Mouse (Mus musculus): ENCODE data around the gene Ccdc187.

Gene Ccdc187

DNA sequence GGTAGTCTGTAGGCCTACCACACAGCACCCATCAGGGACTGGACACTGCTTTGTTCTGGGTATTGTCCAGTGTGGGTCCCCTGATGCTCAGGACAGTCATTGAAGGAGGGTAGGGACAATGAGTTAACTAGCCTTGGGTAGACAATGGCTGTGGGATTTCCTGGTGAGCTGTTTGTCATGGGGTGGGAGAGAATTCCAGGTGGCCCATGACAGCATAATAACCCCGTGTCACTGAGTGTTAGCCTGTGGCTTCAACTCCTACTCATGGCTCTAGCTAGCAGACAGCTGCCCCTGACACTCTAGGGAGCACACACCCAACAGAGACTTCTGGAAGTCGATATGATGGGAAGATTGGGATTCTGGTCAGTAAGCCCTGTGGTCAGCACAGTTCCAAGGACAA, at the start of gene Ccdc187:
Ccdc187 (minus strand) TSS at position 101 of the 400 bp plus-strand sequence.
- no peak for DNase-seq (ENCODE audit: low spot score)

DNA sequence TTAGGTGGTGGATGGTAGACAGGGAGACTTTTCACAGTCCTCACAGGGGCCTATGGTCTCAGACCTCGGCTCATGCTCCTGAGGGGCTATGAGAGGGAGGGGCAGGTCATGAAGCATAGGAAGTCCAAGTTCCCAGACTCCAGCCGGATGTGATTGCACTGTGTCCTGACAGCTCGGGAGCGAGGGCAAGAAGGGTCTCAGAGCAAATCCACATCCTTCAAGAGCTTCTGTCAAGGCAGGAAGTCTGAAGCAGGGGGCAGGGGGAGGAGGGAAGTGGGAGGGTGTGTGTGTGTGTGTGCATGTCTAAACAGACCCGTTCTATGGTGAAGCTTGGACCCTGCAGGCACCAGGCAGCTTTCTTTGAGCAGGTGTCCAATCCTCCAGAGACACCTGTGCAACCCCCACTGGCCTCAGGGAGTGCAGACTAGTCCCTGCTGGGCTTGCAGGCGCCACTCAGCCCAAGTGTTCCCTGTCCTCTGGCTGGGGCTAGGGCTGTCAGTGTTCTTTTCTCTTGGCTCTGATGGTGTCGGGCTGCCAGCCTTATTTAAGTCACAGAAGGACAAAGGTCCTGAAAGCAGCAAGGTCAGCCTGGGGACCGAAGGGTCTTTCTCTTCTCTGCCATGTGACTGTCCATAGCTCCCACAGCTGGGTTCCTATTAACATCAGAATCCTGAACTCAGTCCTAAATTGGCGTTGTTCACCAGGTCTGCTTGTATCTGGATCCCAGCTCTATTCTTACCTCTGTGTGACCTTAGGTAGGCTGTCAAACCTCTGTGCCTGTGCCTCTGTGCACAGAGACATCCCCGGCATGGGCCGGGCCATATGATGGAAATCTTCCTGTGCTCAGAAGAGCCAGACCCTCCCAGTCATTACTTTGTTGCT, 48.5 kb upstream of the Ccdc187 start:
- DNase-seq (ENCODE audit: low spot score) = no peak

DNA sequence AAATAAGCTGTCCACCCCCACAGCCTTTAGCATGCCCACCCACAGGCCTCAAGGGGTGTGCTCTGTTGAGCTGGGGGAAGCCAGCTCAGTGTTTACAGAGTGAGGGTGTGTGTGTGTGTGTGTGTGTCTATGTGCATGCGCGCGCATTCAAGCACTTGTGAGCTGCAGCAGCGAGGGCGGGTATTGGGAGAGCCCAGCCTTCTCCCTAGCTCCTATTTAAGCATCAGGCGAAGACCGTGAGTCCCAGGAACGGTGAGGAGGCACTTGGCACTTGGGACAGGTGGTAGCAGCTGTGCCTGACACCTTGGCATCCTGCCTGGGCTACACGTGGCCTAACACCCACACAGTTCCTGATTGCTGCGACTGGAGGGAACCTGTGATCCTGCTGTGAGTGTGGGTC, 47.7 kb upstream of the Ccdc187 start:
- DNase-seq (ENCODE audit: low spot score) = no peak

DNA sequence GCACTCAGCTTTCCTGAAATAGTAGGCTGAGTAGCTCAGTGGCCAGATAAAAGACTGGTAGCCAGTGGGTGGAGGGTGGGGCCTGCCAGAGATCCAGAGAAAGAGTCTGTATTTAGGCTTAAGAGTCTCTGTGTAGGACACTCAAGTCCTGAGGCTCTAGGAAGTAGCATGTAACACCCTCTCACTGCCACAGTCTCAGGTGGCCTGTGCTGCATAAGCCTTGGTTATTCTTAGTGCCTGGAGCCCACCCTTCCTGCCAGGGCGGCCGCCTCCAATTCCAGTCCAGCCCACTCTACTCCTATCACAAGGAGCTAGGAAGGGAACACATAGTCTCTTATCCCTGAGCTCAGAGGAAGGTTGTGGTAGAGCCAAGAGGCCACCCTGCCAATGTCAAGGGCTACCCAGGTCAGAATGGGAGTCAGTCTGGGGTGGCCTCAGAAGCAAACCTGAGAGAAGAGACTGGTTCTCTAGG, 47.2 kb upstream of the Ccdc187 start:
- DNase-seq (ENCODE audit: low spot score) = no peak

DNA sequence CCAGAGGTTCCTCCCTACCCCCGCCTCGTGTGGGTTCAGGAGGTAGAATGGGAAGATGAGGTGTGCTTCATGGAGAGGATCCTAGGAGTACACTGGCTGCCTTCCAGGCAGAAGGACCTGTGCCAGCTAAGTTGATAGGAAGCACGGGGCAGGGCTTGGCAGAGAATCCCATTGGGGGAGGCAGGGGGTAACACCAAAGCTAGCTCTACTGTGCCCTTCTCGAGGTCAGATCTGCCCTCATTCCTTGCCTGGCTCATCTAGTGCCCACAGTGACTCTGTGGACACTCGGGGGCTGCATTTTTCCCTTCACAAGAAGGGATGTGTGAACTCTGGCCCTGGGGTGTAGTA, 44.8 kb upstream of the Ccdc187 start:
- DNase-seq (ENCODE audit: low spot score) = no peak

DNA sequence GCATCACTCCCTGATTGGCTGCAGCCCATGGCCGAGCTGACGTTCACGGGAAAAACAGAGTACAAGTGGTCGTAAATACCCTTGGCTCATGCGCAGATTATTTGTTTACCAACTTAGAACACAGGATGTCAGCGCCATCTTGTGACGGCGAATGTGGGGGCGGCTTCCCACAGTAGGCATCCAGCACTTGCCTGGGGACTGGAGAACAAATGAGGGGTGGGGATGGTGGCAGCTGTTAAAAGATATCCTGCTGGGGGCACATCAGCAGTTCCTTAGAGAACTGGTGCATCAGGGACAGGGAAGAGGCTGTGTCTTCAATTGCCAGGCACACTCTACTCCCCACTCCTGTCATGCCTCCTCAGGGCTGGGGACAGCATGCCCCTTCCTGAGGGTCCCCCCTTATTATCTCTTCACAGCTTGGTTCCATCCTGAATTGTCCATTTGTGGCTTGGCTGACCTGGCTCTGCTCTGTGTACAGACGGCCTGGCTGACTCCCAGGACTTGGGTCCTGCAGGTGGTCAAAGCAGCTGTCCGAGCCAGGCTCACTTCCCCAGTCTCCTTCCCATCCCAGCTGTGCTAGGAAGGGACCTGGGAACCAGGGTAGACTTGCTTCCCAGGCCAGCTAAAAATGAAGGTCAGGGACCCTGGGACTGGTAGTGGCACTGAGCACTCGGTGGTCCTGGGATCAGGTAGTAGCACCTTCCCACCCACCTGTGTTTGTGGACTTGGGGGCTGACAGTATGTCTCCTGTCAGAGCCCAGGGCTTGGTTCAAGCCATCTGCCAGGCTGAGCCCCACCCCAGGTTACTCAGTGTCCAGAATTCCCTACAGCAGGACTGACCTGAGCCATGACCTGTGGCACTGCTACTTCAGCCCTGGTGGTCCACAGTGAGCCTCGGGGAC, 44.2 kb upstream of the Ccdc187 start:
- DNase-seq (ENCODE audit: low spot score) = no peak

DNA sequence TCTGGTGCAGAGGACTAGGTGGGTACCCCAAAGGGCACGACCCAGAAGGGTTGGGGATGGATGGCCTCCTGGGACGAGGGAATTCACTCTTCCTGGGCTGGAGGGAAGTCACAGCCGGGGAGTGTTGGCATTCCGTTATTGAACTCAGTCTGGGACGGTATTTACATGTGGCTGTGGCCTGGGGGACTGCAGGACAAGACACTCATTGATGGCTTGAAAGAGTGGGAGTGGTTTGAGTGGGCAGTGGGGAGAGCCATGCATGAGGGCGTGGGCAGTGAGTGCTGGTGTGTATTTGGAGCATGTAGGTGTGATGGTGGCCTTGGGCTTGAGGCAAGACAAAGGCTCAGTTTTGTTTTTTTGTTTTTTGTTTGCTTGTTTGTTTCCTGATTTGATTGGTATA, 36.3 kb upstream of the Ccdc187 start:
- DNase-seq (ENCODE audit: low spot score) = no peak

DNA sequence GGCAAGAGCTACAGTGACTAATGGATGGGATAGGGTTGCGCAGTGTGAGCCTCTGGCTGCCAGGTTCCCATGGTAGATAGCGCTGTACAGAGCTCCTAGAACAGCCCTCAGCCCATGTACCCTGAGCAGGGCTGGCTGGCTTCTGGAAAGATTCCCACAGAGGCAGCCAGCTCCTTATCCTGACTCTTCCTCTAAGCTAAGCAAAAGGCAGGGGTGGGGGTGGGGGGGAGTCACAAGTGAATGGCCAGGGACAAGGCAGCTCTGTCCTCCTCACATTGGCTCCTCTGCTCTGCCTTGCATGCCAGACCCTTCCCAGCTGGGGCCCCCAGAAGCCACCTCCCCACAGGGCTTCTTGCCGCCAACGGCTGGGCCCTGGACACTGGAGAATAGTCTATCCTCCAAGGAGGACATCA, 35.7 kb upstream of the Ccdc187 start:
- no peak for DNase-seq (ENCODE audit: low spot score)

DNA sequence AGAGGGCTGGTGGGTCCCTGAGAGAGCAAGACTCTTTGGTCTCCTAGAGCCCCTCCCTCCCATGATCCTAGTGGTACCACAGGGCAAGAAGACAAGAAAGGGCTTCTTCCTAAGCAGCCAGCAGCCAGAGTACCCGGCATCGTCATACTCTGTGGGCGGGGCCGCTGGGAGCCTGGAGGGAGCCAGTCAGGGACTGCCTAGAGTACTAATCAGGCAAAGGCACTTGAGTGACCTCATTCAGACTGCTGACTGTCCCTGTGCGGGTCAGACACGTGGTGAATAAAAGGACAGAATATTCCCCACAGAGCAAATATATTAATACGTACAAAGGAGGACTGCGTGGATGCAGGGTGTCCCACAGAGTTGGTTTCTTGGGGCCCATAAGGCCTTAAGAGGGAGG, 35.0 kb upstream of the Ccdc187 start:
- DNase-seq (ENCODE audit: low spot score) = no peak

DNA sequence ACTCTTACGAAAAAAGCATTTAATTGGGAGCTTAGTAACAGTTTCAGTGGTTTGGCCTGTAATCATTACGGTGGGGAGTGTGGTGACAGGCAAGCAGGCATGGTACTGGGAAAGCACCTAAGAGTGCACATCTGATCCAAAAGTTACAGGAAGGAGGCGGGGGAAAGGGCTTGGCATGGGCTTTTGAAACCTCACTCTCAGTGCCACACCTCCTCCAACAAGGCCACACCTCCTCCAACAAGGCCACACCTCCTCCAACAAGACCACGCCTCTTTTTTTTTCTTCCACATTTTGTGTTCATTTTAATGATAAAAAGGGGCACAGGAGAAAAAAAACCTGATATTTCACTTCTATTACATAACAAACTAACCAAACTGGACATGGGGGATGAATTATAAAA, 33.5 kb upstream of the Ccdc187 start:
- DNase-seq (ENCODE audit: low spot score) = no peak

DNA sequence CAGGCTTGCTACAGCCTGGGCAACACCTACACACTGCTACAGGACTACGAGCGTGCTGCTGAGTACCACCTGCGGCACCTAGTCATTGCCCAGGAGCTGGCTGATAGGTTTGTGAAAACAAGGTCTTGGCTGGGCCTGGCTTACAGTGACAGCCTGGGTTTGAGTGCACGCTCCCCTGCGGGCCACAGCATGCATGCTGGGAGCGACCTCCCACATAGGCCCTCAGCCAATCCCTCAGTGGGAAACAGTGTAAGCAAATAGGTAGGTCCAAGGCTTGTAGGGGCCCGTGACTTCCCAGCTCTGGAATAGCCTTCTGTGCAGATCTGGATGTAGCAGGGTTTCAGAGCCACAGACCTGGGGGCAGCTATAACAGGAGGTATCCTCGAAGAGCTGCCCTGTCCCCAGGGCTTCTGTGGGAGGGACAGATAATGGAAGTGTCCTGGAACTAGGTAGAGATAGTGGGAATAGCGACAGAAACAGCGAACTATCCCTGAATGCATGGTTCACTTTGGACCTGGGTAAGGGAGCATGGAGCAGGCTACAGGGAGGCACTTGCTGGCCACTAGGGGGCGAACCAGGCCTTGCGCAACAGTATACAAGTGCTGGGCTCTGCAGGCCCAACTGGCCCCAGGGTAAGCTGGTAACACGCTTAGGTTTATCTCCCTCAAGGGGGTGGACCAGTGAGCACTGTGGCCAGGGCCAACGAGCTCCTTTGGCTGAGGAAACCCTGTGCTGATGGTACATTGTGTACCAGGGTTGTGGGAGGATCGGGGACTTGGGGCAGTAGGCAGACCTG, 31.2 kb upstream of the Ccdc187 start:
- DNase-seq (ENCODE audit: low spot score) = no peak

DNA sequence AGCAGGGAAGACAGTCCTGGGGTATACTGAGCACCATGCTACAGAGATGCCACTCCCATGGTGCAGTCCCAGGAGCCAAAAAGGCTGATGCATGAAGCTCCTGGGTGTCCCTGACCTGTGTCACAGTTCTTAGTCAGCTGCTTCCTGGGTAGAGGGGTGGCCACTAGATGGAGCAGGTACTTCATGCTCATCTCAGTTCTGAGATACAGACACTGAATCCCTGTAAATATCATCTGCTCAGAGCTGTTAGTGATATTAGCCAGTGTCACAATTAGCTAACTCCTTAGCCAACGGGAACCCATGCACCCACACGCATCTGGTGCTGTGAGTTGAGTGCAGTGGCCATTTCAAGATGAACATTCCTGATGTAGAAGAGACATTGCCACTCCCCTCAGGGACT, 30.6 kb upstream of the Ccdc187 start:
- no peak for DNase-seq (ENCODE audit: low spot score)

DNA sequence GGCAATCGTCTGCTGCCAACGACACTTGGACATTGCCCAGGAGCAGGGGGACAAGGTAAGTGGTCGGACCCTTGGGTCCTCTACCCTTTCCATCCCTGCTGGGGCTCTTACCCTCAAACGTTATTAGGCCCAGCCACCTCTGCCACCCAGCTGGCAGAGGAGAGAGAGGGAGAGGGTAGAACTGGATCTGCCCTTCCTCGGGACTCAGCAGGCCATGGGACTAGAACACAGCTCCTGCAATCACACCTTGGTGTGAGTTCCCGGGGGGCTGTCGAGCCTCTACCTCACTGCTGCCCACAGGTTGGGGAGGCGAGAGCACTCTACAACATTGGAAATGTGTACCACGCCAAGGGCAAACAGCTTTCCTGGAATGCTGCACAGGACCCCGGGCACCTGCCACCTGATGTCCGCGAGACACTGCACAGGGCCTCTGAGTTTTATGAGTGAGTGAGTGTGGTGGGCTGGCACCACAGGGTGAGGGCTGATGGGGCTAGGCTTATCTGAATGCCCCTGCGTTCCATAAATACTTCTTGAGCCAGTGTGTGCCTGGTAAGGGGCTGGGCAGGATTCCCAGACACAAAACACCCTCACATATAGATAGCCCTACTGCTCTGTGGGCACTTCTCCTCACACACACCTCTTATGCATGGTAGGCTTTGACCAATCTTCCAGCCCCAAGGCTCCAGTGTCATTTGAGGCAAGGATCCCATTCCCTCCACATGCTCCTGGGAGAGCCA, 29.4 kb upstream of the Ccdc187 start:
- no peak for DNase-seq (ENCODE audit: low spot score)

DNA sequence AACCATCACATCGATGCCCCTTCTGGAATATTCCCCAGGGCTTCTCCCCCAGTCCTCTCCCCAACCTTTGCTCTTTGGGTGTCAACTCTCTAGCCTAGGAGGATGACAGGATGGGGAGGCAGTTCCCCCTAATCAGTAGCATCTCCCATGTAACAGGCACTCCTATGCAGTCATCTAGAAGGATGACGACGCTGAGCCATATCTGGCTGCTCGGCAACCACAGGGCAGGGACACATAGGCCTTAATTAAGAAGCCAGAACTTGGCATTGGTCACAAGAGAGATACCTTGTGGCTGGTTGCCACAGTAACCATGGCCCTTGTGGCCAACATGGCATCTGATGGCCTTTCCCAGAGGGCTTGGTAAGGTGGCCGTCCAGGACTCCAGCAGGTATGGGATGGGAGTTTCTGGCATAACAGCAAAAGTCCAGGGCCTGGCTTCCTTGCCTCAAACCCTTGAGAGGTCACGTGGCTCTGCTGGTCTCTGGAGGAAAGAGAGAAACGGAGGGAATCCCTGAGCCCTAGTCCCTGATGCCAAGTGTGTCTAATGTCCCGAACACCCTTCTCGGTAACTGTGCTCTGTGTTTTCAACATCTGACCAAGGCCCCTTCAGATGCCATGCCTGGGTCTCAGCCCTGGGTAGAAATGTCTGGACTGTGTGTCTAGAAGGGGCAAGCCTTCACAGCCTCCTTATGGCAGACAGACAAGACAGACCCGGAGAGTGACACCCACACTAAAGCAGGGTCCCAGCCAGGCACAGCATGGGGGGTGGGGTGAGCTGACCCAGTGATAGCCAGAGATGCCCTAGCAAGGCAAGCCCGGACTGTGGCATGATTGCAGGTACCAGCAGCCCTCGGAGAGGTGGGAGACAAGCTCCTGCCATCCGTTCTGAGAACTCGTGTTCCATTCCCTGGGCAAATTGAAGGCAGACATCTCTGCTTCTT, 26.2 kb upstream of the Ccdc187 start:
- no peak for DNase-seq (ENCODE audit: low spot score)

DNA sequence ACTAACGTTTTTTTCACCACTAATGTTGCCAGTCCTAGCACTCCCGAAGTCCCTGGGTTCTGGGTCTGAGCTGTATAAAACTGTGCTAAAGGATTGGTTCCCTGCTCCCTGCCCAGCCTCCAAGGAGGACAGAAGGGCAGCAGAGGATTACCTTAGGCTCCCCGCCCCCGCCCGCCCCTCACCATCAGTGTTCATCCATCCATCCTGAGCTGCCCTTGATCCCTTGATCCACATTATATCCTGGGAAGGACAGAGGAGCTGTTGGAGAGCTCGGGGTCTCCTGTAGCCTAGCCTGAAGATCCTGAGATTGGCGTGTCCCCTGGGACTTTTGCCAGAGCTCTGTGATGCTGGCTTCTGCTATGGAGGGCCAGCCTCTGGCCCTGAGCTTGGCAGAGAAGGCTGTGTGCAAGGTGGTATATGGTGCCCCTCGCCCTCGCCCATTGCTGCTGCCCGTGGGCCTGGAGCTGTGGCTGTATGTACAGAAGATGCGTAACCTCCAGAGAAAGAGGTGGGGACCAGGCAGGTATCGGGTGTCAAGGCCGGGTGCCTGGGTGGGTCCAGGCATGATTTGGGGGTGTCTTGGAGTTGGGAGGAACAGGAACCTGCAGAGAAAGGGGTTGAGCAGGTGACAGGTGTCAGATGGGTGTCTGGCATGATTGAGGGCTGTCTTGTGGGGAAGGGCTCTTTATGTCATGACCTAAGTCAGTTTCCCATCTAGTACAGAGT, 25.3 kb upstream of the Ccdc187 start:
- no peak for DNase-seq (ENCODE audit: low spot score)

DNA sequence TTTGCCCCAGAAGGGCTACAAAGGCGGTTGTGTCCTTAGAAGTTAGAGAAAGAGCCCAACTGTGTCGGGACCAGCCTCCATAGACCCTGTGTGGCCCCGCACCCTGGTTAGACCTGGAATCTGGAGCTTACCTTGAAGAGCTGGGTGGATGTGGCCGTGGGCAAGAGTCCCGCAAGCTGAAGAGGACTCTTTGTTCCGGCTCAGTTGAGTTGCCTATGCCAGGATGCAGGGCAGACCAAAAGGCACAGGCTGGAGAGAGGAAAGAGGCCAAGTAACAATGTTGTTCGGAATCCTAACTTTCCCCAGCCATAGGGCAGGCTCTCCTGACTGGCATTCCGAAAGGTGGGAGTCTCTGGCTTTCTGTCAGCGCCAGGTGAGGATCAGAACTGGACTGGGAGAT, 24.8 kb upstream of the Ccdc187 start:
- DNase-seq (ENCODE audit: low spot score) = no peak

DNA sequence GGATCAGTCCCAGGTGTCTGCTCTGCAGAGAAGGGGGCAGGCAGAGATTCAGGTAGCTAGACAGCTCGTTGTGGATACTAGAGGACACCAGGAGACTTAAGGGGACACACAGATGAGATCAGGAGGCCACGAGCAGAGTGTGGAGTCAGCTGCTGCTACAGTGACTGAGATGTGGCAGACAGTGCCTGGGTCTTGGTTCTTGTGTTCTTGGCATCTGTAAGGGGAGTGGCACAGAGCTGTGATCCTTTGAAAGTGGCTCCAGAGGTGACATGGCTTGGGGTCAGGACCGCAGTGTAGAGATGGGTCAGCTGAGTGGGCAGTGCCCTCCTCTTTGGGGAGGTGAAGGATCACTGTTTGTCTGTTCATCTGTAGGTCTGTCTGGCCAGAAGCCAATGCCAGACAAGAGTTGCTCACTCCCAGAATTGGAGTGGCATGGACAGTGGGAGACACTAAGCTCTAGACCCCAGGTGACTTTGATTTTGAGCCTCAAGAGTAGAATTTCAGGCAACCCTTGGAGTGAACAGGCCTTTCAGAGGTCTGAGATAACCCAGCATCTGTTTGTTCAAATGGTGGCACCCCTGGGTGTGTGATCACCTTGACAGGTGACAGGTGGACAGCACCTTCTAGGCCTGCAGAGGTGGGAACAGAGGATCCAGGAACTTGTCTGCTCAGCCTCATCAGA, 23.8 kb upstream of the Ccdc187 start:
- no peak for DNase-seq (ENCODE audit: low spot score)

DNA sequence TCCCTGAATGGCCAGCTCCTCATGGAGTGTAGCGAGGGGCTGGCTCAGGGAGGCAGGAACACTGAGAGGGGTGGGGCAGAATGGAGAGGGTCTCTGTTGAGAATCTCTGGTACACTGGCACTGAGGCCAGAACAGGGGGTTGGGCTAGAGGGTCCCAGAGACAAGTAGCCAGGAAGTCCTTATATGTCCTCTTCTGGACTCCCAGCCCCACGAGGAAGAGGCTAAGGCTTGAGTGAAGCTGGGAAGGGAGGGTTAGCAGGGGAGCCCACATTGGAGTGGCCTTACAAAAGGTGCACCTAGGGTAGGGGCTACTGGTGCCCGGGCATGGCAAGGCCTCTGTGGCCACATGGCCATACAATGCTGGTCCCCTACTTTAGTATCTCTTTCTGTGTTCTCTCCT, 23.0 kb upstream of the Ccdc187 start:
- DNase-seq (ENCODE audit: low spot score) = no peak

DNA sequence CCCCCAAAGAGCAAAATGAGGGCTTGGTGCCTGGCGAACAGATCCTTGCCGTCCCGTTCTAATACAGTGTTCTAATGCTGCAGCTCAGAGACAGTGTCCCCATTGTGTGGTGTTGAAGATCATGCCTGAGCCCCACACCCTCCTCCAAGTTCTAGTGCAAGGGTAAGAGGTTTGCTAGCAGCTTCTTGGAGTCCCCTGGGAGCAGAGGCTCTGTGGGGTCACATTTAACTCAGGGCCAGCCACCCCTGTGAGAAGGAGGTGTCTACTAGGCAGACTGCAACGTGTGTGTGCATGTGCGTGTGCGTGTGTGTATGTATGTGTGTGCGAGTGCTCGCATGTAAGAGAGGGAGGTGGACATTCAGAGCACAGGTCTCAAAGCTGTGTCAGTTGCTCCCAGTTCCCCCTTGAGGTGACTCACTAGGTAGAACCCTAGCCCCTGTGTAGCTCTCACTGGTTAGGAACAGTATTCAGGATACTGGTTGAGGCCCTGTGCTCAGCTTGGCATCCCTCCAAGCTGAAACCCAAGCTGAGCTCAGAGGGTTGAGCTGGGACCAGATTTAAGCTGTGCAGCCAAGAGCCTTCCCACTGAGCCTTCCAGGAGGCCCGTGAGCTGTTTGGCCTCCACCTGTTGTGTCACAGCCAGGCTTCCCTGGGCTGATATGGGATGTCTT, 22.4 kb upstream of the Ccdc187 start:
- DNase-seq (ENCODE audit: low spot score) = no peak
